Mouse (Mus musculus) 3T3-L1 (cell line): Measurements from ENCODE around the gene Nagpa.
"Not testable (repeated sequence)": the region's sequence is repeated elsewhere in the genome, so short reads cannot be mapped to it uniquely, and the experiment has no call there.

ENCODE experiments used
- DNase-seq: peaks from one replicate; pipeline ENCODE4 v3.0.0-alpha.2; 2015; ENCODE audit warnings: low read depth, low spot score

Gene Nagpa

GRCm38 (mm10) chr16:5203668-5204433, at the start of gene Nagpa:
TSS of gene Nagpa (minus strand) at chr16:5204012.
- DNase-seq, result peak; percentile 92

DNA sequence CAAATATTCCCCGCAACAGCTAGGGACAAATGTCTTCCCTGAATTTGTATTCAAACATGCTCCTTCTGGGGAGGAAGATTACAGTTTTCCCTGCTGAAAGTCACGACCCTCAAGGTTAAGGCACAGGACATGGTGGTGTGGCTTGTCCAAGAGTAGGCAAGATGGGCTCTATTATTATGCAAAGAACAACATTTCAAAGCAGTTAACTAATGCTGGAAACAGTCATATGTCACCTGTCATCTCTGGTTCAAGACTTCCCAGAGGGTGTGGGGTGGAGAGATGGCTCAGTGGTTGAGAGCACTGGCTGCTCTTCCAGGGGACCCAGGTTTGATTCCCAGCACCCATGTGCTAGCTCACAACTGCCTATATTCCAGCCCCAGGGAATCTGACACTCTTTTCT, 48.4 kb upstream of the Nagpa start:
- no peak for DNase-seq

DNA sequence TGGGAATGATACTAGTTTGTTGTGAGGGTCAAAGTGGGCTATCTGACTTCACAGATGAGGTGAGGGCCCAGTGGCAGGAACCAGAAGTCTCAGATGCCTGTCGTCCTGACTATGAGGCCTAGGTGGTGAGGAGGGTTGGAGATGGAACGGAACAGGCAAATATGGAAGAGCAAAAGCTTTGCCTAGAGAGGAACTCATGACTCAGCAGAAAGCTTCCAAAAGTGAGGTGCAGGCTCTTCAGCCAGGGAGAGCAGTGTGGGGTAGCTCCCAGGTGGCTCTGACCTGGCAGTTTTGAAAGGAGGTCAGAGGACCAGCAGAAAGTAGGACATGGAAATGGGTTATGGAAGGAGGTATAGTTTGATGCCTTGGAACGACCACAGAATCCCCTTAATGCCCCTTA, 47.1 kb upstream of the Nagpa start:
- DNase-seq, result no peak

DNA sequence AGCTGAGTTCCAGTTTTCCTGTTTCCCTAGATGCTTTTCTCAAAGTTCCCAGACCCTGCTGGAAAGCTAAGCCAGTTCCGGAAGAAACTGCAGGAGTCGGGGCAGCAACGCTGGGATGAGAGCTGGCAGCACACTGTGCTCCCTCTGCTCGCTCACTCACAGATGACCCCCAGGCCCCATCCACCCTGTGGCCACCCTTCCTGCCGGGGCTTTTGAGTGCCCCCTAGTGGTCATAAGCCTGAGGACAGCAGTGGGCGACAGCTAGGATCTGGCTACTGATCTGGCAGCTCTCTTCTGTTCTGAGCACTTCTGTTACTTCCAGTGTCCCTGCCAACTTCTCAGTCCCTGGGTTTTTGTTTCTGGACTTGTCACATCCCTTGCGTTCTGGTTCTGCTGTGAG, 40.6 kb upstream of the Nagpa start:
- peak; percentile 78 for DNase-seq

DNA sequence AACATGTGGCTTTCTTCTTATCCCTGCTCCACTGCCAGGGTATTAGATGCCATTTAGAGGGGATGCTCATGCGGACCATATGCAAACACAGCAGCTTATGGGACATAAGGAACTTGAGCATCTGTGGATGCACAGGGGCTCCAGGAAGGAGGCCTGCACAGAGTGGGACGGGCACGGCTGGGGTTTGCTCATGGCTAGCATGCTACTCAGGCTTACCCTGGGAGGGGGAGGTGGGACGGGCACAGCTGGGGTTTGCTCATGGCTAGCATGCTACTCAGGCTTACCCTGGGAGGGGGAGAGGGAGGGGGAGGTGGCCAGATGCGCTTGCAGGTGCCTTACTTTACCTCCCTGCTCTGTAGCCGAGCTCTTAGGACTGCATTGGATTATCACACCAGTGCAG, 39.1 kb upstream of the Nagpa start:
- no peak for DNase-seq

GRCm38 (mm10) chr16:5242355-5242754, 38.5 kb upstream of the Nagpa start:
- DNase-seq, result no peak

DNA sequence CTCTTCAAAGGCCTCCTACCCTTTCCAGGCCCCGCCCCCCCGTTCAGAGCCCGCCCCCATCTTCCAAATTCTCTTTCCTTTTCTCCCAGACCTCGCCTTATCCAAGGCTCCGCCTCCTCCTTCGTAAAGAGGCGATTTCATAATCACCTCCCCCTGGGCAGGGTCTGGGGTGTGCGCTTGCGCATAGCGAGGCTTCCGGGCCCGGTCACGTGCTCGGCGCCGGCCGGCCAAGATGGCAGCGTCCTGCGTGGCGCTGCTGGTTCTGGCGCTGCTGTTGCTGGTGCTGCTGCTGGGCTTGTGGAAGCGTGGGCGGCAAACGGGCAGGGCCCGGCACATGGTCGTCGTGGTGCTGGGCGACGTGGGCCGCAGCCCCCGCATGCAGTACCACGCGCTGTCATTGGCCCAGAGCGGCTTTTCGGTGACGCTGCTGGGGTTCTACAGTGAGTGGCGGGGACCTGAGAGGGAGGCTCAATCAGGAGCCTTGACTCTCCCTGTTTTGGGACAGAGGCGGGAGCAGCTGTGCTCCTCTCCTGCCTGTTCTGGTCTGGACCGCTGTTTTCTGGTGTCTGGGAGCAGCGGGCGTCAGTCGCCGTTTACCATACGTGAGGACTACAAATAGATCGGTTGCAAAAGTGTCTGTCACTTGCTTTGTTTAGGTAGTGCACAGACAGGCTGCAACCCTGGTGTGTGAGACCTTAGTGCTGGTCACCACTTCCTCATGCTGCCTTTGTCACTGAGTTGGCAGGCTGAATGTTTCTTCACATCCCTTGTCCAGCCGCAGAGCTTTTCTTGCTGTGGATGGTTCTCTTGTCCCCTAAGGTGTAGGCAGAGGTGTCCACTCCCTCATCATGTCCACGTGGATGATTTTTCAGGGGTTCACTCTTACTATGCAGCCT, 29.9 kb upstream of the Nagpa start, which contains the start of gene Alg1:
Alg1 (plus strand) TSS at position 204 of the 896 bp plus-strand sequence.
- peak; percentile 99 for DNase-seq

GRCm38 (mm10) chr16:5232982-5233381, 29.2 kb upstream of the Nagpa start:
- DNase-seq, result no peak

DNA sequence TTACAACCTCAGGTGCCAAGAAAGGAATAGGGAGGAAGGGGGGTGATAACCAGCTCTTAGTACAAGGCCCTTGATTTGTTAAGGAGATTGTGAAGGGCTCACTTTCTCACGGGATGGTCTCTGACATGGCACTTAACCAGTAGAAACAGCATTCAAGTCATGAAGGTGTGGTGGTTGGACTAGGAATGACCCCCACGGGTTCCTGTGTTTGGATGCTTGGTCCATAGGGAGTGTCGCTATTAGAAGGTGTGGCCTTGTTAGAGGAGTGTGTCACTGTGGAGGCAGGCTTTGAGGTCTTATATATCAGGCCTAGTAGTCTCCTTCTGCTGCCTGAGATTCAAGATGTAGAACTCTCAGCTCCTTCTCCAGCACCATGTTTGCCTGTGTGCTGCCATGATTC, 24.3 kb upstream of the Nagpa start:
- DNase-seq, result not testable (repeated sequence)

GRCm38 (mm10) chr16:5227501-5227900, 23.7 kb upstream of the Nagpa start:
- DNase-seq, result not testable (repeated sequence)

- DNase-seq, result not testable (repeated sequence)
Observed at GRCm38 (mm10) chr16:5226534-5226933, 22.7 kb upstream of the Nagpa start.

- peak; percentile 37 for DNase-seq
Observed at GRCm38 (mm10) chr16:5222140-5222539, 18.3 kb upstream of the Nagpa start, which contains the start of gene AU021092. TSS of gene AU021092 (minus strand) at chr16:5222299.

- no peak for DNase-seq
Observed at GRCm38 (mm10) chr16:5221403-5221802, 17.6 kb upstream of the Nagpa start.

DNA sequence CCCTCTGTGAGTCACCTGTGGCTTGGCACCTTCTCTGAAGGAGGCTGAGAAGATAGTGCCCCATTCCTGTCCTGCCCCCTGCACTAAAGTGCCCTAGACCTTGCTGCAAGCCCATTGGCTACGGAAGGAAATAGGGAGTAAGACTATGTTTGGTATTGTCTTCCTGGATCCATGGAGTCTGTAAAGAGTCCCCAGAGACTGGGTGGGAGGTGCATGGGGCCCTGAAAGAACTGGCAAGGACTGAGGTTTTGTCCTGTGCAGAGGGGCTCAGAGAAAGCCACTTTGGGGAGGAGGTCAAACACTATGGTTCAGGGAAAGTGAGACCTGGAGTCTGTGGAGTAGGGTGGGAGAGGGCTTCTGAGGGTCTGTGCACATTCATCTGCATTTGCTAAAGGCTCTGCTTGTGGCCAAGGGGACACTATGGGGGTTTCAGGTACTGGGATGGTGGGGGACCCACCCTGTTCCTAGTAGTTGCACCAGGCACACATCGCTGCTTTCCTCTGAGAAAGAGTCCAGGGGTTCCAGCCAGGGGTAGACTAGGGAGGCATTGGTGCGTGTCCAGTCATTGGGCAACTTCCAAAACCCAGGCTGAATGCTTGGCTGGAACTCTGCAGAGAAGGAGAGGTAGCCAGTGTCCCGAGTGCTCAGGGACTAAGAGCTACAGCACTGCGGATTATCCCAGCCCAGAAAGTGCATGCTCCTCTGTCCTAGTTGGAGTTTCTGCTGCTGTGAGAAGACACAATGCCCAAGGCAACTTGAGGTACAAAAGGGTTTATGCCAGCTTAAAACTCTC, 13.7 kb upstream of the Nagpa start:
- DNase-seq, result no peak

DNA sequence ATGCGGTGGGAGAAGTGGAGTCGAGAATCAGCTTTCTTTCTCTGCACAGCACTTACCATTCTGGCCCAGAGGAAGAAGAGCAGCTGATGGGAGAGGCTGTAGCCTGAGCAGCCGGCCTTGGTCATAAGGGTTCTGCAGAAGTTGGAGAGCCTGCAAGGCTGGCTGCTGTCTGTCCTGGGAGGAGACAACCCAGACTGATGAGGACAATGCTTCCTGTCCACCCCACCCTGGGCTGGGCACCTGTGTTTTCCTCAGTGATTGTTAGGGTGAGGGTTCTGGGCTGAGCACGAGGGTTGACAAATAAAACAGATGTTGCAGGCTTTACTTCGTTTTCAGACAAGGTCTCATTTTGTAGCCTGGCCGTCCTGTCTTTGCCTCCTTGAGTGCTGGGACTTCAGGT, 12.9 kb upstream of the Nagpa start:
- no peak for DNase-seq

GRCm38 (mm10) chr16:5214126-5214525, 10.3 kb upstream of the Nagpa start:
- DNase-seq, result no peak

DNA sequence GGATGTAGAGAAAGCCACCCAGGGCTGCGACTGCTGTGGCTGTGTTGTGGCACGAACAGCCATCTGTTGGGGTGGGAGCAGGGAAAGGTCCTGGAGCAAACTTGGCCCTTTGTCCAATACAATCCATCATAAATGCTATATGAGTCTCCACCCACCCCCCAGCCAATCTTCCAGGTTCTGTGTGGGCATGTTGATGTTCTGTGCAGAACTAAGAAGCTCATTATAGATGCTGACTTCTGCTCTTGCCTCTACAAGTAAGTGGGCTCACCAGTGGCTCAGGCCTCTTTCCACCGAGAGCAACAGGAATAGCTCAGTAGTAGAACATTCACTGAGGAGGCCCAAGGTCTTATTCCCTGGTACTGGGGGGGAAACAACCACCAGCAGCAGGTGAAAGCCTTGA, 8.3 kb upstream of the Nagpa start:
- DNase-seq, result no peak

DNA sequence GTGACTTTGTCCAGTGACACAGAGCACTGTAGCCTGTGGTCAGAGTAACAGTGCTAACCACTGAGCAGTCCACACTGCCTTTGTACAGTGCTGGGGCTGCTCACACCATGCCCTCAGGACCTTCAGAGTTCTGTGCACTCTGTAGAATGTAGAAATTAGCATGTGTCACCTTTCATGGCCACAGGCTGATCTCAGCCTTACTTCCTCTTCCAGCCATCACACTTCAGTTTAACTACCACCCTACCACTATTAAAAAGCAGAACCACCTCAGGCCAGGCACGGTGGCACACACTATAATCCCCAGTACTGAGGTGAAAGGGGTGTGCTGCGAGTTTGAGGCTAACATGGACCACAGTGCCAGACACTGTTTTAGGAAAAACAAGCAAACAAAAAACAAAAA, 6.6 kb upstream of the Nagpa start:
- no peak for DNase-seq

- DNase-seq, result peak; percentile 50
Observed at GRCm38 (mm10) chr16:5206051-5206450, 2.2 kb upstream of the Nagpa start.

DNA sequence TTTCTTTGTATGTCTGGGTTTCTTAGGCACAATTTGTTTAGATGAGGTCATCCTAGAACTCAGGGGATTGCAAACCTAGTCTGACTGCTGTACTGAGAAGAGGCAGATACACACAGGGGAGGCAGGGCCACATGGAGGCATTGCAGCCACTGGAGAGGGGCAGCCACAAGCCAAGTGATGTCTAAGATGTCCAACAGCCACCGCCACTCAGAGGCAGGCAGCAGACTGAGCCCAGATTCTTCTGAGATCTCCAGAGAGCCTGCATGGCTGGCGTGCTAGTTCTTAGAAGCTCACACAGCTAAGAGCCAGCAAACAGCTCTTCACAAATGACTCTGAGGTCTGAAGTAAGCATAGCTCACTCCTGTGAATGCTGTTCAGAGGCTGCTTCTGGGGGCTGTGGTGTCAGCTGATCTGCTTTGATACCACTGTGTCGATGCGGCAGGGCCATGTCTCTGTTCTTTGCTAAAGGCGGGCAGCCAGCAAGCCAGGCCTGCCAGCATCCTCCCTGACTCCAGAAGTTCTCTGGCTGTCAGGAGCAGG, 1.7 kb upstream of the Nagpa start:
- no peak for DNase-seq

DNA sequence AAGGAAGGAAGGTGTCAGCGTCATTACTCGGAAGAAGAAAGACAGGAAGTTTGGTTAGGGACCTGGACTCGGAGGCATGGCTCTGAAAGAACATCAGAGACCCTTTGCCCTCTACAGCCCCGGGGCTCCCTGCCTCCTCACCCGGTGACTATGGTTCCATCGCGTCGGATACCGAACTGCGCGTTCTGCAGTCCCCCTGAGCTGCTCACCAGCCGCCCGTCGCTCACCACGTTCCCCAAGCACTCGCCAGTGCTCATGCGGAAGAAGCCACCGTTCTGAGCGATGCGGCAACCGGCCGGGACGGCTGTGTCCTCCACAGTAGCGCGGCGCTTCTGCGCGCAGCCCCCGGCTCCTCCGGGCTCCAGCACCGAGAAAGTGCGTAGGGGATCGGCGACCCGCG, 612 bp downstream of the Nagpa start:
- peak; percentile 16 for DNase-seq
